Mouse (Mus musculus) lung, embryonic 16.5 days (tissue): Measurements from ENCODE around the gene Sqor. TPM values are rescaled to one million over a fixed set of nuclear protein-coding genes. Genes with fewer than 3 reads are reported as not detected.
A peak's percentile ranks its signal among the peaks of the same experiment; 100 is the strongest.

Source experiments
- ATAC-seq: fragments of 200-750 bp; cut with Nextera tagmentation; 2 replicates; pipeline ENCODE4 v1.8.0; 2017; ENCODE audit warnings: low read depth, mild to moderate bottlenecking, moderate library complexity
- H3K27ac ChIP-seq: fragments of 300-500 bp; sonication (generic); 2 replicates; pipeline ENCODE4 v1.5.1; 2014; ENCODE audit warnings: mild to moderate bottlenecking, control low read depth, low read length
- H3K27me3 ChIP-seq: fragments of 300-500 bp; sonication (generic); 2 replicates; pipeline ENCODE4 v1.6.1; 2014; ENCODE audit warnings: low read depth, low read length, mixed read lengths; ENCODE audit not compliant: control insufficient read depth, insufficient read depth
- H3K36me3 ChIP-seq: fragments of 300-500 bp; sonication (generic); 2 replicates; pipeline ENCODE4 v1.6.1; 2014; ENCODE audit warnings: low read length; ENCODE audit not compliant: control insufficient read depth, insufficient read depth
- H3K4me1 ChIP-seq: fragments of 300-500 bp; sonication (generic); replicated peaks from 2 replicates; pipeline ENCODE4 v1.6.1; 2014; ENCODE audit warnings: low read length, mixed read lengths; ENCODE audit not compliant: control insufficient read depth, insufficient read depth
- H3K4me2 ChIP-seq: fragments of 300-500 bp; sonication (generic); 2 replicates; pipeline ENCODE4 v1.6.1; 2014; ENCODE audit warnings: low read depth, low read length, control low read depth
- H3K4me3 ChIP-seq: fragments of 300-500 bp; sonication (generic); 2 replicates; pipeline ENCODE4 v1.5.1; 2014; ENCODE audit warnings: mild to moderate bottlenecking, low read length, control low read depth
- H3K9ac ChIP-seq: fragments of 300-500 bp; sonication (generic); 2 replicates; pipeline ENCODE4 v1.6.1; 2014; ENCODE audit warnings: low read length, control low read depth
- H3K9me3 ChIP-seq: fragments of 300-500 bp; sonication (generic); 2 replicates; pipeline ENCODE4 v1.6.1; 2016; ENCODE audit warnings: low read length; ENCODE audit not compliant: control insufficient read depth
- WGBS: fragments of 180-500 bp; shearing (Covaris S2); extraction: QIAGEN DNeasy Blood & Tissue Kit; methylation state at CpG from one replicate; pipeline ENCODE4 v1.1.7; 2014; 5-methylcytosine and 5-hydroxymethylcytosine counted together
- polyA plus RNA-seq: library from polyadenylated mRNA; unstranded; fragments of >200 nt; fragmentation: Nextera tagmentation; extraction: Ambion mirVana; gene quantifications from 2 replicates; pipeline ENCODE4 v1.2.1, GENCODE M21; 2015

Sqor gene
- polyA plus RNA-seq, 1 experiment from 2014 or later: 11.3 TPM

DNA sequence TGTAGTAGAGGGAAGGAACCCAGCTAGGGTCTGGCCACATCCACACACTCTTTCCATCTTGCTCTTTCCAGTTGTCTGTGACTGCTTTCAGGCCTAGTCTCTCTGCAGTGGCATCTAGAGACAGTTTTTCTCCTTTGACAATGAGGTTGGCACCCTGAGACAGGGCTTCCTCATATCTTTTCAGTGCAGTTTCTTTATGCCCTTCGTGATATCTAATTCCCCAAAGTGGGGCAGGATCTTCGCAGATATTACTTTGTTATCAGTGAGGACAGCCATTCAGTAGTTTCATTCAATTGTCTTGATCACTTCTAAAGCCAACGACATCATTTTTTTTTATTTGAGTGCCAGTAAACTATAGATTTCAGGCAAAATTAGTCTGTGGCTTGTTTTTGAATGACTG is 41.0 kb downstream of the Sqor start:
- no peaks in the 10 kb centered on the region for H3K27me3 ChIP-seq
- no peak overlapping the region for H3K27ac ChIP-seq
- ATAC-seq: no peak
- H3K4me1 ChIP-seq: no peaks in the 10 kb centered on the region
- no peaks in the 10 kb centered on the region for H3K36me3 ChIP-seq
- no peak overlapping the region for H3K4me2 ChIP-seq
- WGBS: 86% methylated on average over 3 of the region's 3 CpGs
- no peak overlapping the region for H3K9ac ChIP-seq
- H3K9me3 ChIP-seq: no peaks in the 10 kb centered on the region
- H3K4me3 ChIP-seq: no peak overlapping the region

DNA sequence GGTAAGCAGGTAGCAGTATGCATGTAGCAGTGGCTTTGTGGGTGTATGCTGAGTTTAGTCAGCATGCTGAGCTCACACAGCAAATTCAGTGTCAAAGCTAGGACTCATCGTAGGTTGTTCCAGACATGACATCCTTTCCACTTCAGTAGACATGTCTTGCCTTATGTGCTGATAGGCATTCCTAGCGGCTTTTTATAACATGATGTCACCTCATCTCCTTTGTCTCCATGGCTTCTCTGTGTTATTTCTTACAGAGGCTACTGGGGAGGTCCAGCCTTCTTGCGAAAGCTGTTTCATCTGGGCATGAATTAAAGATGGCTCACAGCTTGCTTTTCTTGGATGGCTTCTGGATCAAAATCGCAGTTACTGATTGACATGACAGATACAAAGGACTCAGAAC is 44.0 kb downstream of the Sqor start:
- H3K36me3 ChIP-seq: no peaks in the 10 kb centered on the region
- WGBS: 76% methylated on average over 4 of the region's 4 CpGs
- H3K4me1 ChIP-seq: no peaks in the 10 kb centered on the region
- H3K9me3 ChIP-seq: no peaks in the 10 kb centered on the region
- H3K4me3 ChIP-seq: no peak overlapping the region
- no peak overlapping the region for H3K4me2 ChIP-seq
- H3K27me3 ChIP-seq: no peaks in the 10 kb centered on the region
- no peak overlapping the region for H3K27ac ChIP-seq
- H3K9ac ChIP-seq: no peak overlapping the region
- ATAC-seq: no peak

DNA sequence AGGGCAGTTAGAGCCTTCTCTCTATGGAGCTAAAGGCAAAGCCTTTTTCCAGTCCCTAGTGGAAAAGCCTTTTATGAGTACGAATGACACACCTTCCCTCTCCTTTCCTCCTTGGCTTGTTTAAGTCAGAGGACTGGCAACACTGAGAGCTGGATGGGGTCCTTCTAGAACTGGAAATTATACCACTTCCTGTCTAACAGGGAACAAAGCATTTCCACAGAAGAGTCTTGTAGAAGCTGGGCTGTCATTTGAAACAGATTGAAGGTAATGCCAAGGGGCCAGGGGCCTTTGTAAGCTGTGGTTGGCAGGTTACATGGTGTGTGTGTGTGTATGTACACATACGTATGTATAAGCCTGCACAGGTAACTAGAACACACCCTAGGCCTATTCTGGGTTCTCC is 51.9 kb downstream of the Sqor start:
- WGBS: 83% methylated on average over 2 of the region's 2 CpGs
- Histone ChIP-seq H3K4me3 (no peak overlapping the region), H3K9me3 (no peaks in the 10 kb centered on the region), H3K9ac (no peak overlapping the region), H3K27ac (no peak overlapping the region), H3K27me3 (no peaks in the 10 kb centered on the region), H3K4me1 (no peaks in the 10 kb centered on the region), H3K36me3 (no peaks in the 10 kb centered on the region), H3K4me2 (no peak overlapping the region)
- ATAC-seq: no peak

DNA sequence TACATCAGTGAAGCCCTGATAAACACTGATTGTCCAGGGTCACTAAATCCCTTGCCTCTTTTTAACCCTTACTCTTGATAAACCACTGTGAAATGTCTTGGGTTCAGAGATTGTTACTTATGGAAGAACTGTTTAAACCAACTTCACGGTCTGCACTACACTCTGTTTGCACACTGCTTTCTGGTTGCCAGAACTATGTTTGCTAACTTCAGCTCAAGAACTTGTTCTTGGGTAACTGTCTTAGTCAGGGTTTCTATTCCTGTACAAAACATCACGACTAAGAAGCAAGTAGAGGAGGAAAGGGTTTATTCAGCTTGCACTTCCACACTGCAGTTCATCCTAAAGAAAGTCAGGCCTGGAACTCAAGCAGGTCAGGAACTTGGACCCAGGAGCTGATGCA is 56.2 kb downstream of the Sqor start:
- Histone ChIP-seq H3K4me1 (peaks cover 4% of the 10 kb centered on the region; the same call in 1 of the 2 replicates), H3K4me2 (no peak overlapping the region), H3K9ac (no peak overlapping the region), H3K9me3 (no peaks in the 10 kb centered on the region), H3K27me3 (no peaks in the 10 kb centered on the region), H3K4me3 (no peak overlapping the region), H3K27ac (no peak overlapping the region), H3K36me3 (no peaks in the 10 kb centered on the region)
- ATAC-seq: peak; percentile 65; the same call in 1 of the 2 replicates
- WGBS: 44% methylated on average over 2 of the region's 2 CpGs

DNA sequence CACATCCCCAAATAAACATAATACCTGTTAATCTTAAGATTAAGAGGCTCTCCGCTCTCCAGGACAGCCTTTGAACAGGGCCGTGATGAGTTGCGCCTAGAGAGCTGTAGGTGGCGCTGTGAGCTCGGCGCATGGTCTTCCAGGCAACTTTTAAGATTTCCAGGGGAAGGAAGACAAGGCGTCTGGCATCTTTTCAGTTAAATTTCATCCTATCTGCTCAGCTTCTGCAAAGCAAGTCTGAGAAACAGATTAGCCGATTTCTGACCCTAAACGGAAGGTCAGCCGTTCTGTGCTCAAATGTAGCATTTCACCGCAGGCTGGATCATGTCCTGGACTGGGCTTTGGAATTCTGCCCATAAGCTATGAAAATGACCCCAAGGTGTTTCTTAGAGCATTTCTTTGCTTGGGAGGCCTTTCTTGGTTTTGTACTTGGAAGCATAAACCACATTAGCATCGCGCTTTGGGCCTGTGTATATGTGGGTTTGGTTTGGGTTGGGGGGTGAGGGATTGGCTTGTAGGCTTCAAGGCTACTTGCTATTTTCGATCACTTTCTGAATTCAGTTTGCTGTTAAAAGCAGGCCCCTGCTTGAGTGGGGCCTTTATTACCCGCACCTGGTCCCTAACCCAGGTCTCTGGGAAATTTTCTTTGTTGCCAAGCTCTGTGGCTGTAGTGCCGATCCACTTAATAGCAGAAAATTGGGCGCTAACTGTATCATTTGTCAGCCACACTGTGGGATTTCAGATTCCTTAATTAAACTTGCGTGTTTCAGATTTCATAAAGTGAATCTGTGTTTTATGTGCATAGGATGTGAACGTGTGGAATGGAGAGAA is 60.6 kb downstream of the Sqor start:
- no peak overlapping the region for H3K4me2 ChIP-seq
- no peaks in the 10 kb centered on the region for H3K9me3 ChIP-seq
- peak; percentile 81 for ATAC-seq
- no peaks in the 10 kb centered on the region for H3K27me3 ChIP-seq
- 28% methylated on average over 19 of the region's 19 CpGs for WGBS
- H3K4me1 ChIP-seq: peaks cover 4% of the 10 kb centered on the region; the same call in 1 of the 2 replicates
- H3K9ac ChIP-seq: no peak overlapping the region
- H3K4me3 ChIP-seq: no peak overlapping the region
- no peak overlapping the region for H3K27ac ChIP-seq
- H3K36me3 ChIP-seq: no peaks in the 10 kb centered on the region

DNA sequence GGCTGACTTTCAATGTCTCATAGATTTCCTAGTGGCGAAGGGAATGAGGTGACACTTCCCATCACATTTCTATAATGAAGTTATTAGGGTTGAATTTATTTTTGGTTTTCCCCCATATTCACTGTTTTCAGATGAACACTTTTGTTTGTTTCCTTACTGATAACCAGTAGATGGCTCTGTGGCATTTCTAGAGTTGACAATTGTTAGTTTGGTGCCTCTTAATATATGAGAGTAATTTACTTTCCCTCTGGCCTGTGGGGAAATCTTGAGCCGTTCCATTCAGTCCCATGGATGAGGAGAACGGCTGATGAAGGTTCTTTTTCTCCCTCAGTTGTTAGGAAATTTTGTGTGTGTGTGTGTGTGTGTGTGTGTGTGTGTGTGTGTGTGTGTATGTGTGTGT is 61.3 kb downstream of the Sqor start:
- Histone ChIP-seq H3K4me1 (peaks cover 4% of the 10 kb centered on the region; the same call in 1 of the 2 replicates), H3K4me3 (no peak overlapping the region), H3K9ac (no peak overlapping the region), H3K9me3 (no peaks in the 10 kb centered on the region), H3K36me3 (no peaks in the 10 kb centered on the region), H3K4me2 (no peak overlapping the region), H3K27me3 (no peaks in the 10 kb centered on the region), H3K27ac (no peak overlapping the region)
- ATAC-seq: no peak
- 50% methylated on average over 3 of the region's 3 CpGs for WGBS

DNA sequence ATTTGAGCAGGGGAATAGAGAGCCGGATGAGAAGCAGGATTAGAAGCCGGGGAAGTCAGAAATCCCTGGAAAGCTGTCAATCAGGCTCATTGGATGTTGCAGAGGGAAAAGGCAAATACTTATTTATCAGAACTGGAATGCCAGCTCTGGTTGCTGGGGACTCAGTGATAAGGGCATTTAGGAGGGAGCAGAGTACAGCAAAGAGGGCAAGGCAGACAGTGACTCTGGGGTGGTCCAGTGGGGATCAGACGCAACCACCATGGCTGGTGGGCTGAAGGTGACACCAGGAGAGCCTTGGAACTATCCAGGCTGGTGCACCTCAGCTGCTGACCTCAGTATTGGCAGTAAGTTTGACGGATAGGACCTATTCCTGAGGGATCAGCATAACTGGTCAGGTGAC is 89.6 kb downstream of the Sqor start:
- no peak for ATAC-seq
- H3K36me3 ChIP-seq: no peaks in the 10 kb centered on the region
- no peak overlapping the region for H3K4me3 ChIP-seq
- H3K27me3 ChIP-seq: no peaks in the 10 kb centered on the region
- H3K9ac ChIP-seq: no peak overlapping the region
- H3K4me2 ChIP-seq: no peak overlapping the region
- no peaks in the 10 kb centered on the region for H3K4me1 ChIP-seq
- H3K9me3 ChIP-seq: no peaks in the 10 kb centered on the region
- WGBS: 67% methylated on average over 4 of the region's 4 CpGs
- no peak overlapping the region for H3K27ac ChIP-seq

DNA sequence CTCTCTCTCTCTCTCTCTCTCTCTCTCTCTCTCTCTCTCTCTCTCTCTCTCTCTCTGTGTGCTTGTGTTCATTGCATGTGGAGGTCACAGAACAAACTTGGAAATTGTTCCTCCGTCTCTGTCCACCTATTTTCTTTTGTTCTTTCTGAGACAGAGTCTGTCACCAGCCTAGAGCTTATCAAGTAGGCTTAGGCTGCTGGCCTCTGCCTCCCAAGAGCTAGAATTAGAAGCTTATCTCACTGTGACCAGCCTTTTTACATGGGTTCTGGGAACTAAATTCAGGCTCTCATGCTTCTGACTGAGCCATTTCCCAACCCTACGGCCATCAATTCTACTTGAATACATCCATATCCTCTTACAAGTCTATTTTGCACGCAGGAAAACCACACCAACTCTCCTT is 90.3 kb downstream of the Sqor start:
- 71% methylated on average over 3 of the region's 3 CpGs for WGBS
- no peak for ATAC-seq

More for the DNA sequence above, 90.3 kb downstream of the Sqor start:
- Histone ChIP-seq H3K4me2 (no peak overlapping the region), H3K27ac (no peak overlapping the region), H3K4me3 (no peak overlapping the region), H3K9me3 (no peaks in the 10 kb centered on the region), H3K9ac (no peak overlapping the region), H3K36me3 (no peaks in the 10 kb centered on the region), H3K4me1 (no peaks in the 10 kb centered on the region), H3K27me3 (no peaks in the 10 kb centered on the region)
